Mouse (Mus musculus): ENCODE data around the gene Snx21. TPM values are rescaled to one million over a fixed set of nuclear protein-coding genes. Genes with fewer than 3 reads are reported as not detected.

Gene Snx21
- polyA plus RNA-seq, 2 experiments: 26.0 to 29.2 TPM

GRCm38 (mm10) chr2:164762593-164762992 lies 23.0 kb upstream of the Snx21 start:
- Histone ChIP-seq H3K4me1 (ENCODE audit: control insufficient read depth, insufficient read depth, low read length) (no peaks in the 10 kb centered on the region), H3K36me3 (ENCODE audit: control insufficient read depth, insufficient read depth, low read length) (peaks cover 92% of the 10 kb centered on the region), H3K4me3 (replicated peaks; ENCODE audit: low read length) (no peak overlapping the region), H3K9ac (ENCODE audit: low read depth, low read length, severe bottlenecking) (no peak overlapping the region), H3K4me2 (replicated peaks; ENCODE audit: low read depth, low read length, severe bottlenecking) (no peak overlapping the region), H3K9me3 (ENCODE audit: control insufficient read depth, low read length) (no peaks in the 10 kb centered on the region), H3K27me3 (ENCODE audit: control insufficient read depth, insufficient read depth, low read length) (no peaks in the 10 kb centered on the region), H3K27ac (replicated peaks; ENCODE audit: low read depth, low read length) (no peak overlapping the region)
- WGBS: 90% methylated on average over 7 of the region's 7 CpGs
- no peak for TF ChIP-seq POLR2A (IDR thresholded peaks at IDR 0.05; ENCODE audit: borderline replicate concordance, extremely low read depth, insufficient read depth, insufficient read length)
- DNase-seq (ENCODE audit: low spot score): no peak
- ATAC-seq (ENCODE audit: low FRiP score, low read depth): no peak

GRCm38 (mm10) chr2:164765841-164766240 lies 19.8 kb upstream of the Snx21 start:
- no peak for TF ChIP-seq POLR2A (IDR thresholded peaks at IDR 0.05; ENCODE audit: borderline replicate concordance, extremely low read depth, insufficient read depth, insufficient read length)
- H3K4me1 ChIP-seq (ENCODE audit: control insufficient read depth, insufficient read depth, low read length): peaks cover 6% of the 10 kb centered on the region
- no peaks in the 10 kb centered on the region for H3K9me3 ChIP-seq (ENCODE audit: control insufficient read depth, low read length)
- ATAC-seq (ENCODE audit: low FRiP score, low read depth) (no peak), DNase-seq (ENCODE audit: low spot score) (no peak)
- H3K4me2 ChIP-seq (replicated peaks; ENCODE audit: low read depth, low read length, severe bottlenecking): no peak overlapping the region
- WGBS: 71% methylated on average over 3 of the region's 3 CpGs
- no peak overlapping the region for H3K27ac ChIP-seq (replicated peaks; ENCODE audit: low read depth, low read length)
- H3K4me3 ChIP-seq (replicated peaks; ENCODE audit: low read length): no peak overlapping the region
- no peaks in the 10 kb centered on the region for H3K27me3 ChIP-seq (ENCODE audit: control insufficient read depth, insufficient read depth, low read length)
- peaks cover 69% of the 10 kb centered on the region for H3K36me3 ChIP-seq (ENCODE audit: control insufficient read depth, insufficient read depth, low read length)
- no peak overlapping the region for H3K9ac ChIP-seq (ENCODE audit: low read depth, low read length, severe bottlenecking)

- no peak overlapping the region for H3K4me3 ChIP-seq (replicated peaks; ENCODE audit: low read length)
- H3K36me3 ChIP-seq (ENCODE audit: control insufficient read depth, insufficient read depth, low read length): peaks cover 61% of the 10 kb centered on the region
- no peaks in the 10 kb centered on the region for H3K27me3 ChIP-seq (ENCODE audit: control insufficient read depth, insufficient read depth, low read length)
- ATAC-seq (ENCODE audit: low FRiP score, low read depth) (no peak), DNase-seq (ENCODE audit: low spot score) (no peak)
- WGBS: 85% methylated on average over 15 of the region's 15 CpGs
- H3K27ac ChIP-seq (replicated peaks; ENCODE audit: low read depth, low read length): no peak overlapping the region
- no peak overlapping the region for H3K9ac ChIP-seq (ENCODE audit: low read depth, low read length, severe bottlenecking)
- no peaks in the 10 kb centered on the region for H3K9me3 ChIP-seq (ENCODE audit: control insufficient read depth, low read length)
- H3K4me1 ChIP-seq (ENCODE audit: control insufficient read depth, insufficient read depth, low read length): peaks cover 6% of the 10 kb centered on the region
- no peak for TF ChIP-seq POLR2A (IDR thresholded peaks at IDR 0.05; ENCODE audit: borderline replicate concordance, extremely low read depth, insufficient read depth, insufficient read length)
- no peak overlapping the region for H3K4me2 ChIP-seq (replicated peaks; ENCODE audit: low read depth, low read length, severe bottlenecking)
Observed at GRCm38 (mm10) chr2:164767812-164768540, 17.6 kb upstream of the Snx21 start.

GRCm38 (mm10) chr2:164769258-164770037 lies 16.2 kb upstream of the Snx21 start, which contains the start of gene Ube2c:
Ube2c (plus strand) TSS chr2:164769898.
- Histone ChIP-seq H3K4me2 (replicated peaks; ENCODE audit: low read depth, low read length, severe bottlenecking) (peak within 1 kb of the TSS; percentile 72), H3K9me3 (ENCODE audit: control insufficient read depth, low read length) (no peaks in the 10 kb centered on the region), H3K4me1 (ENCODE audit: control insufficient read depth, insufficient read depth, low read length) (peaks cover 6% of the 10 kb centered on the region), H3K27me3 (ENCODE audit: control insufficient read depth, insufficient read depth, low read length) (no peaks in the 10 kb centered on the region), H3K36me3 (ENCODE audit: control insufficient read depth, insufficient read depth, low read length) (peaks cover 55% of the 10 kb centered on the region), H3K4me3 (replicated peaks; ENCODE audit: low read length) (peak within 1 kb of the TSS; percentile 70), H3K27ac (replicated peaks; ENCODE audit: low read depth, low read length) (0 out of 2 replicates have a peak within 1 kb of the TSS, but pooled peaks have one; percentile 58), H3K9ac (ENCODE audit: low read depth, low read length, severe bottlenecking) (peak within 1 kb of the TSS; percentile 65)
- WGBS: 2% methylated on average over 53 of the region's 53 CpGs
- ATAC-seq (ENCODE audit: low FRiP score, low read depth) (peak; percentile 98), DNase-seq (ENCODE audit: low spot score) (peak; percentile 99)
- TF ChIP-seq POLR2A (IDR thresholded peaks at IDR 0.05; ENCODE audit: borderline replicate concordance, extremely low read depth, insufficient read depth, insufficient read length): 0 out of 2 replicates have a peak, but pooled peaks have one; percentile 23

- peak overlapping the region; percentile 72 for H3K4me2 ChIP-seq (replicated peaks; ENCODE audit: low read depth, low read length, severe bottlenecking)
- H3K27me3 ChIP-seq (ENCODE audit: control insufficient read depth, insufficient read depth, low read length): no peaks in the 10 kb centered on the region
- H3K36me3 ChIP-seq (ENCODE audit: control insufficient read depth, insufficient read depth, low read length): peaks cover 48% of the 10 kb centered on the region
- no peak for TF ChIP-seq POLR2A (IDR thresholded peaks at IDR 0.05; ENCODE audit: borderline replicate concordance, extremely low read depth, insufficient read depth, insufficient read length)
- peak overlapping the region; percentile 65 for H3K9ac ChIP-seq (ENCODE audit: low read depth, low read length, severe bottlenecking)
- peaks cover 6% of the 10 kb centered on the region for H3K4me1 ChIP-seq (ENCODE audit: control insufficient read depth, insufficient read depth, low read length)
- H3K9me3 ChIP-seq (ENCODE audit: control insufficient read depth, low read length): no peaks in the 10 kb centered on the region
- ATAC-seq (ENCODE audit: low FRiP score, low read depth) (no peak), DNase-seq (ENCODE audit: low spot score) (no peak)
- WGBS: 3% methylated on average over 15 of the region's 15 CpGs
- no peak overlapping the region for H3K27ac ChIP-seq (replicated peaks; ENCODE audit: low read depth, low read length)
- peak overlapping the region; percentile 70 for H3K4me3 ChIP-seq (replicated peaks; ENCODE audit: low read length)
Observed at GRCm38 (mm10) chr2:164770279-164770678, 15.3 kb upstream of the Snx21 start.

Data from limb, embryonic 14.5 days (tissue).